8 mouse cellular contexts compared by ENCODE assay signal in genomic region chr14:78896252-78896651, GRCm38 (mm10). TPM values are rescaled to one million over a fixed set of nuclear protein-coding genes. Genes with fewer than 3 reads are reported as not detected.
DNase-seq lines count a peak whose midpoint lies in the region; ATAC-seq and TF ChIP-seq lines count a peak whose summit lies in the region.

No protein-coding gene starts in this region.

- H3K36me3 ChIP-seq in hindbrain, postnatal 0 days (ENCODE audit: insufficient read depth, low read length): no peaks in the 10 kb centered on the region
- no peaks in the 10 kb centered on the region for H3K36me3 ChIP-seq in hindbrain, embryonic 10.5 days
- H3K36me3 ChIP-seq in lung, embryonic 15.5 days: no peaks in the 10 kb centered on the region
- H3K36me3 ChIP-seq in forebrain, embryonic 13.5 days (ENCODE audit: poor library complexity, severe bottlenecking): no peaks in the 10 kb centered on the region
- no peaks in the 10 kb centered on the region for H3K36me3 ChIP-seq in intestine, embryonic 15.5 days

- peak; percentile 27 for DNase-seq in hindbrain, postnatal 0 days (ENCODE audit: low spot score)
- no peak for DNase-seq in hindbrain, embryonic 10.5 days (ENCODE audit: low spot score)
- DNase-seq in gastrocnemius, adult 18-20 months (ENCODE audit: low spot score): peak; percentile 71
- DNase-seq in MN1 (ENCODE audit: low spot score): no peak

- H3K9me3 ChIP-seq in hindbrain, postnatal 0 days (ENCODE audit: low read length): no peaks in the 10 kb centered on the region
- no peaks in the 10 kb centered on the region for H3K9me3 ChIP-seq in hindbrain, embryonic 10.5 days
- H3K9me3 ChIP-seq in lung, embryonic 15.5 days: no peaks in the 10 kb centered on the region
- no peaks in the 10 kb centered on the region for H3K9me3 ChIP-seq in forebrain, embryonic 13.5 days (replicated peaks)
- no peaks in the 10 kb centered on the region for H3K9me3 ChIP-seq in intestine, embryonic 15.5 days

- H3K4me1 ChIP-seq in hindbrain, postnatal 0 days (ENCODE audit: insufficient read depth, low read length): no peaks in the 10 kb centered on the region; the same call in 1 of the 2 replicates
- H3K4me1 ChIP-seq in hindbrain, embryonic 10.5 days (replicated peaks): no peaks in the 10 kb centered on the region
- H3K4me1 ChIP-seq in lung, embryonic 15.5 days: peaks cover 5% of the 10 kb centered on the region
- H3K4me1 ChIP-seq in forebrain, embryonic 13.5 days: no peaks in the 10 kb centered on the region
- 0 out of 2 replicates have a peak, but pooled peaks cover 1% of the 10 kb centered on the region for H3K4me1 ChIP-seq in intestine, embryonic 15.5 days (replicated peaks)

- H3K27ac ChIP-seq in hindbrain, postnatal 0 days: no peak overlapping the region
- H3K27ac ChIP-seq in hindbrain, embryonic 10.5 days: no peak overlapping the region
- no peak overlapping the region for H3K27ac ChIP-seq in lung, embryonic 15.5 days
- H3K27ac ChIP-seq in forebrain, embryonic 13.5 days: no peak overlapping the region
- no peak overlapping the region for H3K27ac ChIP-seq in intestine, embryonic 15.5 days

- no peak overlapping the region for H3K4me2 ChIP-seq in hindbrain, postnatal 0 days (ENCODE audit: low read depth, low read length)
- no peak overlapping the region for H3K4me2 ChIP-seq in lung, embryonic 15.5 days
- no peak overlapping the region for H3K4me2 ChIP-seq in forebrain, embryonic 13.5 days
- H3K4me2 ChIP-seq in intestine, embryonic 15.5 days (replicated peaks): no peak overlapping the region

- H3K27me3 ChIP-seq in hindbrain, postnatal 0 days (ENCODE audit: insufficient read depth, low read length): no peaks in the 10 kb centered on the region
- no peaks in the 10 kb centered on the region for H3K27me3 ChIP-seq in hindbrain, embryonic 10.5 days (ENCODE audit: insufficient read depth, poor library complexity, severe bottlenecking)
- no peaks in the 10 kb centered on the region for H3K27me3 ChIP-seq in lung, embryonic 15.5 days
- H3K27me3 ChIP-seq in forebrain, embryonic 13.5 days: no peaks in the 10 kb centered on the region
- H3K27me3 ChIP-seq in intestine, embryonic 15.5 days (replicated peaks): no peaks in the 10 kb centered on the region

- ATAC-seq in hindbrain, postnatal 0 days: peak; percentile 49
- peak; percentile 90 for ATAC-seq in cerebellum, adult (ENCODE audit: insufficient number of reproducible peaks, low FRiP score, low TSS enrichment)
- ATAC-seq in lung, embryonic 15.5 days (ENCODE audit: borderline replicate concordance, extremely low read depth, low FRiP score, low TSS enrichment): peak; percentile 39; the same call in 1 of the 2 replicates
- ATAC-seq in forebrain, embryonic 13.5 days: no peak
- no peak for ATAC-seq in intestine, embryonic 15.5 days

- no peak for TF ChIP-seq CTCF in hindbrain, postnatal 0 days (IDR thresholded peaks at IDR 0.05; ENCODE audit: low read depth)

- WGBS in hindbrain, postnatal 0 days: 71% methylated on average over 5 of the region's 5 CpGs
- WGBS in hindbrain, embryonic 10.5 days: 93% methylated on average over 5 of the region's 5 CpGs
- WGBS in lung, embryonic 15.5 days: 82% methylated on average over 5 of the region's 5 CpGs
- 97% methylated on average over 5 of the region's 5 CpGs for WGBS in forebrain, embryonic 13.5 days
- 91% methylated on average over 5 of the region's 5 CpGs for WGBS in intestine, embryonic 15.5 days

- no peak overlapping the region for H3K9ac ChIP-seq in hindbrain, postnatal 0 days (replicated peaks; ENCODE audit: low read length)
- H3K9ac ChIP-seq in lung, embryonic 15.5 days: no peak overlapping the region
- no peak overlapping the region for H3K9ac ChIP-seq in forebrain, embryonic 13.5 days
- no peak overlapping the region for H3K9ac ChIP-seq in intestine, embryonic 15.5 days

- H3K4me3 ChIP-seq in hindbrain, postnatal 0 days (ENCODE audit: low read length): no peak overlapping the region
- no peak overlapping the region for H3K4me3 ChIP-seq in hindbrain, embryonic 10.5 days
- H3K4me3 ChIP-seq in lung, embryonic 15.5 days: no peak overlapping the region
- no peak overlapping the region for H3K4me3 ChIP-seq in forebrain, embryonic 13.5 days
- H3K4me3 ChIP-seq in intestine, embryonic 15.5 days (replicated peaks): no peak overlapping the region

RNA-seq across cellular contexts. Expression of gene Vwa8, which starts 47.4 kb away (rescaled TPM):
- 20.8 and 23.1 TPM in 2 replicates for total RNA-seq in hindbrain, postnatal 0 days (2014; rRNA removed)
- 9.6 TPM in 2 replicates for polyA plus RNA-seq in hindbrain, postnatal 0 days (2015; fragmentation: Nextera tagmentation; extraction: Ambion mirVana)
- 6.8 and 7.6 TPM in 2 replicates for polyA plus RNA-seq in hindbrain, embryonic 10.5 days (2016; fragmentation: Nextera tagmentation; extraction: Ambion mirVana)
- total RNA-seq in gastrocnemius, adult 18-20 months (2021): 10 to 100 TPM; 70.0 to 84.6 TPM
- 10.3 TPM in 2 replicates for polyA plus RNA-seq in lung, embryonic 15.5 days (2015; fragmentation: Nextera tagmentation; extraction: Ambion mirVana)
- 5.2 and 6.5 TPM in 2 replicates for polyA plus RNA-seq in forebrain, embryonic 13.5 days (2015; fragmentation: Nextera tagmentation; extraction: Ambion mirVana)
- polyA plus RNA-seq in intestine, embryonic 15.5 days (2015; fragmentation: Nextera tagmentation; extraction: Ambion mirVana): 13.5 and 13.8 TPM in 2 replicates

Comparison
In these comparisons a context has a peak if more than half of its experiments do, and no peak if none do; other contexts are left out.
1. DNase-seq: peak in hindbrain, postnatal 0 days (single experiment) and gastrocnemius, adult 18-20 months (single experiment); none in hindbrain, embryonic 10.5 days (single experiment) and MN1 (single experiment).
2. ATAC-seq: peak in hindbrain, postnatal 0 days (single experiment), cerebellum, adult (single experiment) and lung, embryonic 15.5 days (single experiment); none in forebrain, embryonic 13.5 days (single experiment) and intestine, embryonic 15.5 days (single experiment).